Mouse (Mus musculus): ENCODE measurements around the gene Mfn1.
A peak's percentile ranks its signal among the peaks of the same experiment; 100 is the strongest.

The Mfn1 gene

DNA sequence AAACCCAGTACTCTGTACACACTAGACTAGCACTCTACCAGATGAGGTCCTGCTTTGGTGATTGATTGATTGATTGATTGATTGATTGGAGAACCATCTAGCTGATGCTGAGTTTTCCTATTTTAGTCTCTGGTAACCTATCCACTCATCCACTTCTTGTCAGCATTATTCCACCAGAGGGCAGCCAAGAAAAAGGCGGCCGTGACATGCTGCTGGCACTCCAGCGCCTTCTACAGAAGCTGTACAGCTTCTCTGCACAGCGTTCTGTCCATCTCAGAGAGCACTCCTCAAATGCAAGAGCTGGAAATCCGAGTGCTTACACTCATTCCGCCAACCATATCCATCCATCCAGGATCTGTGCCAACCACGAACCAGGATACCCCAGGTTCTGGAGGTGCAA lies 81.3 kb downstream of the Mfn1 start:
- DNase-seq (ENCODE audit: low read depth, low spot score), result no peak

DNA sequence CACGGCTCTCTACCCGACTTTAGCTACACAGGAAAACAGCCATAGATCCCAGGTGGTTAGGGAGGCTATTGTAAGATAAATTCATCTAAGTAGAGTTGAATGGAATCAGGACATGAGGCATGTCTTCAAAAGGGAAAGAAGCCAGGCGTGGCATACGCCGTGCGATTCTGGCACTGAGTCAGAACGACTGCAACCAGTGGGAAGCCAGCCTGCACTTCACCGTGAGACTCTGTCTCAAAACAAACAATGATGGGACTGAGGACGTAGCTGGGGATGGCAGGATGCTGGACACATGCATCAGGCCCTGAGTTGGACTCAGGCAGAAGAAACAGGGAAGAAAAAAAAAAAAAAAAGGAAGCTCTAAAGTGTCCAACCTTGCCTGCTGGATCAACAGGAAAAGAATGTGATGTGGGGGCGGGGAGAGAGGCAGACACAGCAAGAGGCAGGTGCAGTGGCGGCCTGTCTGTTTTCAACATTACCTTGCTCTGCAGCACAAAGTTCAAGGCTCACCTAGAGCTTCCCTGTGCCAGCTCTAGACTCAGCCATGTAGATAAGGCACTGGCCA lies 82.4 kb downstream of the Mfn1 start:
- no peak for DNase-seq (ENCODE audit: low read depth, low spot score)

DNA sequence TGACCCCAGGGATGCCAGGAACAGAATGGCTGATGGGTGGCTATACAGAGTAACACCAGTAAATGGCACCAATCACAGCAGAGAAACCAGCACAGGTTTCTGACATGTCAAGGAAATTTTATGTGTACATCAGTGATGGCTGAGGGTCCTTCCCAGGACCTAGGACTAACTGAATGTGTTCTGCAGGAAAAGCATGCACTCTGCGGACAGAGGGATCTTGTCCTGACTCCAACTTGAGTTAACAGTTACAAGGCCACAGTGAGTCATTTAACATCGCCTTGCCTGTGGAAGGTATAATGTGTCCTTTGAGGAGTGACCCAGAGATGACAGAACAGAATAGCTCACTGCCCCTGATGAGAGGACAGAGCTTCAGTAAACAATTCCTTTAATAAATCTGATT lies 85.5 kb downstream of the Mfn1 start:
- DNase-seq (ENCODE audit: low read depth, low spot score), result no peak

- DNase-seq (ENCODE audit: low read depth, low spot score), result peak; percentile 12
Measured at GRCm38 (mm10) chr3:32615376-32615775, 86.1 kb downstream of the Mfn1 start.

DNA sequence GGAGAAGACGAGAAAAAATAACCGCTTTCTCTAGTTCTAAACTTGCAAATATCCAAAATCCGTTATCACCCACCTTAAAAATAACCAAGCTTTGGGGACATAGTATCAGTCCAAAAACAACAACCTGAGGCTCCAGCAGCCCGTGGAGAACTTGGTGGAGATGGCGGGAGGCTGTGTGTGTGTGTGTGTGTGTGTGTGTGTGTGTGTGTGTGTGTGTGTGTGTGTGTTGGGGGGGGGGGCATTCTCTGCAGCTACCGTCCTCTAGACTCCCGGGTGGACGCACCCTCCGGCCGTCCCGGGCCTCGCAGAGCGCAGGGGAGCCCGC lies 86.7 kb downstream of the Mfn1 start:
- DNase-seq (ENCODE audit: low read depth, low spot score), result no peak

DNA sequence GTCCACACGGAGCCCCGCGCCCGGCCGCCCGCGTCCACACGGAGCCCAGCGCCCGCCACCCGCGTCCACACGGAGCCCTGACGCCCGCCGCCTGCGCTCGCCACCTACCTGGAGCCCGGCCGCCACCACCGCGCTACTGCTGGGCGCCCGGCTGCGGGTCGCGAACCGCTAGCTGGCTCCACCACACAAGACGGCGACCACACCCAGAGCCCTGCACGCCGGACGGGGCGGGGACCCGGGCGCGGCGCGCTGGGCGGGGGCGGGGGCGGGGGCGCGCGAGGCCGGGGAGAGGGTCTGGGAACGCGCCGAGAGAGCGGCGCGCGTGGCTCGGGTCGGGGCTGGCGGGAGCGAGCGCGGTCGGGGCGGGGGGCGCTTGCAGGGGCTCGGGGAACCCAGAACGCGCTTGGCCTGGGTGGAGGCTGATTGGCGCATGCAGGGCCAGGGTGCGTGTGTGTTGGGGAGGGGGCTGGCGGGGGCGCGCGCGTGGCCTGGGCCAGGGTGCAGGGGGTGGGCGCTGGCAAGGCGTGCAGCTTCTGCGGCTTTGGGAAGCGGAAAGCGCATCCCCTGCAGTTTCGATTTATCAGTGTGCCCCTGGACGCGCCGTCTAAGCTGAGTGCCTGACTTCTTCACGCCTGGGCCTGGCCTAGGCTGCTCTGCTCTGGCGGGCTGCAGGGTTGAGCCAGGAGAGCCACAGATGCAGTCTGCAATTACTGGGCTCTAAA lies 87.2 kb downstream of the Mfn1 start, which contains the start of gene Gnb4:
TSS of gene Gnb4 (minus strand) at position 255 of the 722 bp plus-strand sequence.
- peak; percentile 45 for DNase-seq (ENCODE audit: low read depth, low spot score)

- DNase-seq (ENCODE audit: low read depth, low spot score), result no peak
Measured at GRCm38 (mm10) chr3:32617053-32617642, 87.9 kb downstream of the Mfn1 start.

DNA sequence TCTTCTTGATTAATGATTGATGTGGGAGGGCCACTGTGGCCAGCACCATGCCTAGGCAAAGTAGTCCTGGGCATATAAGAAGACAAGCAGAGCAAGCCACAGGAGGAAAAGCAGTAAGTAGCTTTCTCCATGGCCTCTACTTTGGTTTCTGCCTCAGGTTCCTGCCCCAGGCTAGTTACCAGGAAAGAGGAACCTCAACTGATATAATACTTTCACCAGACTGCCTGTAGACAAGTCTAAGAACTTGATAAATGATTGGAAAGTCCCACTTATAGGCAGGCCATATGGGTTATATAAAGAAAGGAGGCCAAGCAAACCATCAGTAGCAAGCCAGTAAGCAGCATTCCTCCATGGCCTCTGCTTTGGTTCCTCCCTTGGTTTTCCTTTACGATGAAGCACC lies 92.4 kb downstream of the Mfn1 start:
- DNase-seq (ENCODE audit: low read depth, low spot score), result no peak

GRCm38 (mm10) chr3:32622106-32622505 lies 92.8 kb downstream of the Mfn1 start:
- DNase-seq (ENCODE audit: low read depth, low spot score), result no peak

DNA sequence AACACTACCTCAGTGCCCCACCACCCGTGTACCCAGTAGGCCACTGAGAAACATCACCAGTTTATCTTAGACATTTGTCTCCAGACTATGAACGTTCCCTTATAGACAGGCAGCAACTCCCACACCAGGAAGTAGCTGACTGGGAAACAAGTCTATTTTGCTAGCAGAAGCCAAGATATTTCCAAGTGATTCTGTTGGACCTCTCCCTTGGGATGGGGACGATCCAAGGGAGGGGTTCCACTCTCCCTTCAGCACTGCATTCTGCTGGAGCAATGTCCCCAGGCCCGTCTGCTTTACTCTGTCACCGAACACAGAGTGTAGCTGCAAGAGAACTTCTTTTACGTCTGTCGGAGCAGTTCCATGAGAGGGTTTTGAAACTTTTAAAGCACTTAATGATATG lies 98.9 kb downstream of the Mfn1 start:
- DNase-seq (ENCODE audit: low read depth, low spot score), result no peak
